Mouse (Mus musculus) CH12.LX (cell line): ENCODE measurements around the gene Krtap10-10. TPM values are rescaled to one million over a fixed set of nuclear protein-coding genes. Genes with fewer than 3 reads are reported as not detected.
"Not testable (repeated sequence)": the region's sequence is repeated elsewhere in the genome, so short reads cannot be mapped to it uniquely, and the experiment has no call there.

Experiments
- DNase-seq: peaks from one replicate; pipeline ENCODE4 v3.0.0-alpha.2; 2013; ENCODE audit errors: extremely low read depth
- H3K27ac ChIP-seq: 2 replicates; pipeline ENCODE4 v1.5.1; 2012; ENCODE audit warnings: low read depth, mild to moderate bottlenecking, control low read depth, moderate library complexity; ENCODE audit not compliant: insufficient read depth
- H3K27me3 ChIP-seq: replicated peaks from 2 replicates; pipeline ENCODE3; 2012; ENCODE audit warnings: inconsistent platforms
- H3K36me3 ChIP-seq, 2 experiments: replicated peaks in 1 of 2; 2 replicates each; pipeline versions ENCODE3 to v1.6.1; 2012; ENCODE audit warnings: inconsistent platforms in 1 of 2, low read length in 1 of 2, mild to moderate bottlenecking in 1 of 2, mixed read lengths in 1 of 2, moderate library complexity in 1 of 2; ENCODE audit not compliant: control insufficient read depth in 1 of 2, insufficient read depth in 1 of 2
- H3K4me1 ChIP-seq, 2 experiments: 2 replicates each; pipeline ENCODE4 v1.6.1; 2012; ENCODE audit warnings: inconsistent platforms in 1 of 2, moderate library complexity in 1 of 2; ENCODE audit not compliant: insufficient read depth in 2 of 2, control insufficient read depth in 1 of 2
- H3K4me2 ChIP-seq: 2 replicates; pipeline ENCODE4 v1.6.1; 2012; ENCODE audit warnings: low read depth, mild to moderate bottlenecking, control low read depth; ENCODE audit not compliant: poor library complexity, insufficient read depth, severe bottlenecking
- H3K4me3 ChIP-seq, 3 experiments: fragments of 150-350 bp in 1 of 3; sonication (generic) in 1 of 3; replicated peaks in 1 of 3; 2 replicates each; pipeline versions ENCODE3 to v1.5.1; 2011 to 2012; ENCODE audit warnings: low read depth in 2 of 3, low read length in 2 of 3, mild to moderate bottlenecking in 2 of 3, moderate library complexity in 2 of 3, control low read depth in 1 of 3, improper control_type of control experiment in 1 of 3, inconsistent platforms in 1 of 3, mixed read lengths in 1 of 3; ENCODE audit not compliant: poor library complexity in 1 of 3
- H3K79me2 ChIP-seq: replicated peaks from 2 replicates; pipeline ENCODE4 v1.6.1; 2012; ENCODE audit warnings: mild to moderate bottlenecking, moderate library complexity; ENCODE audit not compliant: control insufficient read depth, poor library complexity, insufficient read depth, severe bottlenecking; ENCODE audit errors: extremely low read depth
- H3K9ac ChIP-seq: 2 replicates; pipeline ENCODE4 v1.6.1; 2012; ENCODE audit warnings: low read depth, mild to moderate bottlenecking, control low read depth, moderate library complexity; ENCODE audit not compliant: insufficient read depth
- H3K9me3 ChIP-seq: replicated peaks from 2 replicates; pipeline ENCODE3; 2012; ENCODE audit warnings: low read length, inconsistent platforms, mixed read lengths
- BHLHE40 ChIP-seq: IDR thresholded peaks from 2 replicates; pipeline ENCODE4 v1.6.1; 2011; ENCODE audit warnings: mild to moderate bottlenecking, low read depth, low read length, improper control_type of control experiment
- CHD2 ChIP-seq: IDR thresholded peaks from 2 replicates; pipeline ENCODE4 v1.6.1; 2011; ENCODE audit warnings: low read length, improper control_type of control experiment
- CTCF ChIP-seq, 2 experiments: IDR thresholded peaks in 1 of 2; conservative IDR thresholded peaks in 1 of 2; 2 replicates each; pipeline ENCODE4 v1.5.1; 2011 to 2012; ENCODE audit warnings: low read depth in 2 of 2, low read length in 2 of 2, improper control_type of control experiment in 1 of 2, inconsistent platforms in 1 of 2, mild to moderate bottlenecking in 1 of 2, moderate library complexity in 1 of 2
- E2F4 ChIP-seq: IDR thresholded peaks from 2 replicates; pipeline ENCODE4 v1.6.1; 2011; ENCODE audit warnings: low read depth, low read length, improper control_type of control experiment; ENCODE audit not compliant: insufficient replicate concordance
- ELF1 ChIP-seq: IDR thresholded peaks from 2 replicates; pipeline ENCODE4 v1.6.1; 2014; ENCODE audit warnings: low read depth, mild to moderate bottlenecking, inconsistent platforms, low read length, improper control_type of control experiment
- MAFK ChIP-seq: IDR thresholded peaks from 2 replicates; pipeline ENCODE4 v1.6.1; 2011; ENCODE audit warnings: low read length, improper control_type of control experiment; ENCODE audit not compliant: insufficient replicate concordance
- MAX ChIP-seq: IDR thresholded peaks from 2 replicates; pipeline ENCODE4 v1.6.1; 2011; ENCODE audit warnings: low read length, improper control_type of control experiment
- MYC ChIP-seq: IDR thresholded peaks from 2 replicates; pipeline ENCODE4 v1.6.1; 2011; ENCODE audit warnings: low read depth, mild to moderate bottlenecking, improper control_type of control experiment, low read length
- NRF1 ChIP-seq: IDR thresholded peaks from 2 replicates; pipeline ENCODE4 v1.6.1; 2014; ENCODE audit warnings: low read depth, mild to moderate bottlenecking, inconsistent platforms, low read length, improper control_type of control experiment, moderate library complexity
- PAX5 ChIP-seq: IDR thresholded peaks from 2 replicates; pipeline ENCODE4 v1.6.1; 2012; ENCODE audit warnings: low read length, inconsistent platforms, mixed read lengths
- TBP ChIP-seq: conservative IDR thresholded peaks from 2 replicates; pipeline ENCODE4 v1.6.1; 2011; ENCODE audit warnings: low read depth, low read length, improper control_type of control experiment
- USF1 ChIP-seq: IDR thresholded peaks from 2 replicates; pipeline ENCODE4 v1.6.1; 2014; ENCODE audit warnings: low read depth, mild to moderate bottlenecking, inconsistent platforms, low read length, improper control_type of control experiment
- USF2 ChIP-seq: conservative IDR thresholded peaks from 2 replicates; pipeline ENCODE4 v1.6.1; 2011; ENCODE audit warnings: low read depth, low read length, improper control_type of control experiment
- ZKSCAN1 ChIP-seq: IDR thresholded peaks from 2 replicates; pipeline ENCODE4 v1.6.1; 2012; ENCODE audit warnings: low read depth, inconsistent platforms, low read length, improper control_type of control experiment, borderline replicate concordance
- dilution Hi-C: fragments of 300-500 bp; cut with MboI; formaldehyde crosslinking; loops from 2 replicates; pipeline ENCODE4 v1.14.3; 2020; ENCODE audit warnings: low sequenced_read_pairs; ENCODE audit not compliant: extremely low pct_unique_long_range_greater_than_20kb, extremely low pct_ligation_motif_present
- in situ Hi-C: fragments of 300-500 bp; cut with MboI; formaldehyde crosslinking; loops from 3 replicates; pipeline ENCODE4 v1.14.3; 2019; ENCODE audit warnings: low sequenced_read_pairs, low pct_ligation_motif_present, low pct_unique_long_range_greater_than_20kb, mixed read lengths
- polyA plus RNA-seq: library from polyadenylated mRNA; unstranded; fragments of >175 nt; gene quantifications from 2 replicates; pipeline ENCODE4 v1.2.1, GENCODE M21; 2012; ENCODE audit warnings: low read depth; ENCODE audit not compliant: insufficient read length
- total RNA-seq, 2 experiments: library from RNA; depleted of rRNA; stranded (reverse); fragments of 300-350 nt in 1 of 2; fragments of >200 nt in 1 of 2; gene quantifications; 2 replicates each; pipeline ENCODE4 v1.2.3; 2012 to 2014

Krtap10-10 gene
- total RNA-seq (2012; rRNA removed), result not detected in 2 replicates
- not detected in 2 replicates for total RNA-seq (2014; rRNA removed)
- not detected in 2 replicates for polyA plus RNA-seq

DNA sequence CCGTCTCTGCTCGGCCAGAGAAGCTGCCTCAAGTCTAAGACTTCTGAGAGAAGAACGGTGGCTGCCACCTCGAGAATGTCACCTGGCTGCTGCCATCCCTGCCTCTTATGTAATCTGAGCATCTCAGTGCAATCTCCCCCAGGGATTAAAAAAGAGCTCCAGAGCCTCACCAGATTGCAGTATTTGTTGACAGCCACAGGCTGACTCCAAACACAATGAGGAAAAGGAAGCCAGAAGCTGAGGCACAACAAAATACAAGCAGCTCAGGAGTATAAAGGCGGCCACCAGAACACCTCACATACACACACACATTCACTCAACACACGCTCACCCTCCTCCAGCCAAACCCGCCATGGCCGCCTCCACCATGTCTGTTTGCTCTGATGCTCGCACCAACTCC lies at the start of gene Krtap10-10:
TSS of gene Krtap10-10 (plus strand) at position 301 of the 400 bp plus-strand sequence.
- Histone ChIP-seq H3K27me3 (peaks cover 78% of the 10 kb centered on the region), H3K9ac (no peak within 1 kb of the TSS), H3K27ac (no peak within 1 kb of the TSS), H3K4me1 (no peaks in the 10 kb centered on the region), H3K9me3 (no peaks in the 10 kb centered on the region), H3K36me3 (no peaks in the 10 kb centered on the region), H3K4me3 (no peak within 1 kb of the TSS), H3K79me2 (no peaks in the 10 kb centered on the region), H3K4me2 (no peak within 1 kb of the TSS)
- no peak for DNase-seq
- TF ChIP-seq CTCF (conservative IDR thresholded peaks at IDR 0.05 in 1 of 2, IDR thresholded peaks at IDR 0.05 in 1 of 2; ENCODE audit: low read depth in 2 of 2, low read length in 2 of 2) (no peak), MAX (no peak), MYC (no peak), CHD2 (no peak), TBP (no peak), USF2 (no peak), ZKSCAN1 (no peak), ELF1 (no peak), MAFK (no peak), USF1 (no peak), PAX5 (no peak), BHLHE40 (no peak), E2F4 (no peak)
- dilution Hi-C loops (no loop called here), in situ Hi-C loops (no loop called here)

DNA sequence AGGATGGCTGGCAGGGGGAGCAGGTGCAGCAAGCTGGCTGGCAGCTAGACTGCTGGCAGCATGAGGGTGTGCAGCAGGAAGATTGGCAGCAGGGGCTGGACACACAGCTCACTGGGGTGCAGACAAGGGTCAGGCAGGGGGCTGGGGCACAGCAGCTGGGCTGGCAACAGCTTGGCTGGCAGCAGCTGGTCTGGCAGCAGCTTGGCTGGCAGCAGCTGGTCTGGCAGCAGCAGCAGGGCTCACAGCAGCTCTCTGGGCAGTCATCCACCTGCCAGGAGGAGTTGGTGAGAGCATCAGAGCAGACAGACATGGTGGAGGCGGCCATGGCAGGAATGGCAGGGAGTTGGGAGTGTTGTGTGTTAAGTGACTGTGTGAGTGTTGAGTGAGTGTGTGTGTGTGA lies 47.9 kb upstream of the Krtap10-10 start, which contains the start of gene Gm7137:
TSS of gene Gm7137 (minus strand) at position 325 of the 400 bp plus-strand sequence.
- H3K9ac ChIP-seq, H3K79me2 ChIP-seq, H3K9me3 ChIP-seq, H3K4me2 ChIP-seq, DNase-seq, H3K27ac ChIP-seq, H3K4me1 ChIP-seq, H3K36me3 ChIP-seq, in situ Hi-C loops, H3K4me3 ChIP-seq, dilution Hi-C loops: not testable (repeated sequence)
- H3K27me3 ChIP-seq, result peaks cover 18% of the 10 kb centered on the region

DNA sequence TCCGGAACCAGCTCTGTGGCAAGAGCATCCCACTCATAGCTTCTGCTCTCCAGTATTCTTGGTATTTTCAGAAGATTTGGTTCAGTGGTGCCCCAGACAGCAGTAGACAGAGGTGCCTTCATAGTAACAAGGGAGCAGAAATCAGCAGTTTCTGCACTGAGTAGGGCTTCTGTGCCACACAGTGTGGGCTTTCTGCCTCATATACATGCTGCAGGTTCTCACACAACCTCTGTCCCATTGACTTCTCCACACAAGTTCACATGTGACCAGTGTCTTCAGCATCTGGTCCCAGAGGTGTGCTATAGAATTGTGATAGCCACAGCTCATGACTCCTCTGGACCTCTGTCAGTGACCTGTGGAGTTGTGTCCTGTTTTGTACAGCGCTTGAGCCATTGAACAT lies 47.1 kb upstream of the Krtap10-10 start:
- Histone ChIP-seq H3K9ac (no peak overlapping the region), H3K9me3 (no peaks in the 10 kb centered on the region), H3K4me1 (no peaks in the 10 kb centered on the region), H3K79me2 (no peaks in the 10 kb centered on the region), H3K36me3 (no peaks in the 10 kb centered on the region), H3K27me3 (peaks cover 22% of the 10 kb centered on the region), H3K4me2 (no peak overlapping the region), H3K4me3 (no peak overlapping the region), H3K27ac (no peak overlapping the region)
- dilution Hi-C loops, result no loop called here
- in situ Hi-C loops, result no loop called here
- no peak for DNase-seq
- TF ChIP-seq PAX5, result no peak
- no peak for TF ChIP-seq NRF1
